Mouse (Mus musculus): ENCODE measurements around the gene Lpar6. TPM values are rescaled to one million over a fixed set of nuclear protein-coding genes. Genes with fewer than 3 reads are reported as not detected.
A peak's percentile ranks its signal among the peaks of the same experiment; 100 is the strongest.

The Lpar6 gene
- polyA plus RNA-seq (2012; rRNA removed), result 1.8 and 2.3 TPM in 2 replicates
- polyA plus RNA-seq (2014; fragmentation: Nextera tagmentation; extraction: Ambion mirVana), result 3.2 and 4.1 TPM in 2 replicates

- no peak for TF ChIP-seq EP300 (IDR thresholded peaks at IDR 0.05; ENCODE audit: low read depth)
- no peaks in the 10 kb centered on the region for H3K36me3 ChIP-seq (replicated peaks; ENCODE audit: control insufficient read depth, insufficient read depth, low read depth)
- H3K4me2 ChIP-seq (ENCODE audit: low read depth), result peak within 1 kb of the TSS; percentile 66
- WGBS (ENCODE audit: insufficient replicate concordance), result 3% methylated on average over 19 of the region's 19 CpGs
- ATAC-seq (ENCODE audit: insufficient read depth) (peak; percentile 30; the same call in 1 of the 2 replicates), DNase-seq (ENCODE audit: low read depth in 3 of 3, low spot score in 3 of 3) (no peak)
- peak within 1 kb of the TSS; percentile 36 for H3K27ac ChIP-seq
- H3K27me3 ChIP-seq (ENCODE audit: control insufficient read depth, insufficient read depth, low read length), result no peaks in the 10 kb centered on the region
- H3K4me1 ChIP-seq (replicated peaks; ENCODE audit: control insufficient read depth in 2 of 2, insufficient read depth in 2 of 2, low read length in 1 of 2), result peaks cover 11 to 16% of the 10 kb centered on the region in 2 experiments
- H3K4me3 ChIP-seq (ENCODE audit: insufficient read depth in 1 of 2, low read depth in 2 of 2, low read length in 2 of 2), result peak within 1 kb of the TSS; percentile 57 to 93
- peak within 1 kb of the TSS; percentile 54 for H3K9ac ChIP-seq (replicated peaks)
- H3K9me3 ChIP-seq (ENCODE audit: control insufficient read depth, low read length), result no peaks in the 10 kb centered on the region
Observed at GRCm38 (mm10) chr14:73237848-73238321, at the start of gene Lpar6. Gene Lpar6 (plus strand): TSS chr14:73237895.

DNA sequence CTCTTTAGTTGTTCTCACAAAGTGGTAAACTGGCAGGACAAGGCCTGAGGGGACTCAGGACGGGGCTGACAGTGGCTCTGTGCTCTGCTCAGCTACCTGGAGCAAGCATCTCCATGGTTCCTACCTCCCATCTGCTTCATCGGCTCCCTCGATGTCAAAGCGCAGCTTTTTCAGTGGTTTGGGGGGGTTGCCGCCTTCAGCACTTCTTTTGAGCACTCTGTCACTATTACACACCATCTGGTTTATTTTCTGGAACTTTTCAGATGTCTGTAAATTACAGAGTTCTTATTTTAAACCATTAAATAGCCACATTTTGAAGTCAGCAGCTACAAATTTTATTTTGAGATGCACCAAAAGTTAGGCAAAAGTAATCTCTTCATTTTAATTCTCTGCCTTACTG lies 38.6 kb upstream of the Lpar6 start:
- no peak overlapping the region for H3K9ac ChIP-seq (replicated peaks)
- H3K4me1 ChIP-seq (replicated peaks; ENCODE audit: control insufficient read depth in 2 of 2, insufficient read depth in 2 of 2, low read length in 1 of 2), result no peaks in the 10 kb centered on the region
- H3K4me2 ChIP-seq (ENCODE audit: low read depth), result no peak overlapping the region
- H3K36me3 ChIP-seq (replicated peaks; ENCODE audit: control insufficient read depth, insufficient read depth, low read depth), result peaks cover 34% of the 10 kb centered on the region
- no peak overlapping the region for H3K27ac ChIP-seq
- H3K4me3 ChIP-seq (ENCODE audit: insufficient read depth in 1 of 2, low read depth in 2 of 2, low read length in 2 of 2), result no peak overlapping the region
- no peak for ATAC-seq (ENCODE audit: insufficient read depth)
- no peaks in the 10 kb centered on the region for H3K27me3 ChIP-seq (ENCODE audit: control insufficient read depth, insufficient read depth, low read length)
- DNase-seq (ENCODE audit: low read depth in 3 of 3, low spot score in 3 of 3), result no peak
- H3K9me3 ChIP-seq (ENCODE audit: control insufficient read depth, low read length), result no peaks in the 10 kb centered on the region
- TF ChIP-seq CTCF (IDR thresholded peaks at IDR 0.05; ENCODE audit: low read depth) (no peak), EP300 (IDR thresholded peaks at IDR 0.05; ENCODE audit: low read depth) (no peak)
- WGBS (ENCODE audit: insufficient replicate concordance), result 86% methylated on average over 5 of the region's 5 CpGs

DNA sequence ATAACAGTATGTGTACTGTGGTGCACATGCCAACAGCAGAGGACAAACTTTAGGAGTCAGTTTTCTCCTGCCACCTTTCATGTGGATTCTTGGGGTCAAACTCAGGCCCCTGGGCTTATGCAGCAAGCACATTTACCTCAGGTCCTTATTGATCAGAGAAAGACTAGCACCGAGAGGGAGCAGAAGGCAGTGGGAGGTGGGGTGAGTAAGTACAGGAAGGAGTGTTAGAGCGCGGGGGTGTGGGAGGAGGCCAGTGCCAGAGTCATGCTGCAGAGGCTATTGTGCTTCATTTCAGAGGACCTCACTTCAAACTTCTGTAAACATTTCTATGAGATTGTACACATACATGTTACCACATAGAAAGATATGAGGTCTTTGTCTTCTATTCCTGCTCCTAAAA lies 36.2 kb upstream of the Lpar6 start:
- Histone ChIP-seq H3K4me3 (ENCODE audit: insufficient read depth in 1 of 2, low read depth in 2 of 2, low read length in 2 of 2) (no peak overlapping the region), H3K4me2 (ENCODE audit: low read depth) (no peak overlapping the region), H3K9me3 (ENCODE audit: control insufficient read depth, low read length) (no peaks in the 10 kb centered on the region), H3K27me3 (ENCODE audit: control insufficient read depth, insufficient read depth, low read length) (no peaks in the 10 kb centered on the region), H3K9ac (replicated peaks) (no peak overlapping the region), H3K36me3 (replicated peaks; ENCODE audit: control insufficient read depth, insufficient read depth, low read depth) (peaks cover 42% of the 10 kb centered on the region), H3K27ac (no peak overlapping the region), H3K4me1 (replicated peaks; ENCODE audit: control insufficient read depth in 2 of 2, insufficient read depth in 2 of 2, low read length in 1 of 2) (no peaks in the 10 kb centered on the region)
- no peak for TF ChIP-seq EP300 (IDR thresholded peaks at IDR 0.05; ENCODE audit: low read depth)
- TF ChIP-seq CTCF (IDR thresholded peaks at IDR 0.05; ENCODE audit: low read depth), result no peak
- DNase-seq (ENCODE audit: low read depth in 3 of 3, low spot score in 3 of 3) (no peak), ATAC-seq (ENCODE audit: insufficient read depth) (no peak)
- WGBS (ENCODE audit: insufficient replicate concordance), result 38% methylated on average over 3 of the region's 3 CpGs

DNA sequence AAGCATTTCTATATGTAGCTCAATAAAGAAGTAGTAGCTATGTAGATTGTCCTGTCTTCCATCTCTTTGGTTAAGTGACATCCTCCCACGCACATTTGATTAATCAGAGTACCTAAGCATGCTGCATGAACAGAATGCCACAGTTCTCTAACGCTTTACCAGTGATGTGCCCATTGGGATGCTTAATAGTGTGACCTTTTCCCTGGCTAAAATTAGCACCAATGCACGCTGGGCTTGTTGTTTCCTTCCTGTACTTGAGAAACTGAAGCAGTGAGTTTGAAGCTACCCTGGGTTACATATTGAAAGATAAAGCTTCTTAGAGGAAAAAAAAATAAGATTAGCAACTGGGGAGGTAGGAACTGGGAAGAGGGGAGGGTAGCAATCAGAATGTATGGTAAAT lies 33.7 kb upstream of the Lpar6 start:
- H3K27me3 ChIP-seq (ENCODE audit: control insufficient read depth, insufficient read depth, low read length), result no peaks in the 10 kb centered on the region
- H3K4me3 ChIP-seq (ENCODE audit: insufficient read depth in 1 of 2, low read depth in 2 of 2, low read length in 2 of 2), result no peak overlapping the region
- H3K4me2 ChIP-seq (ENCODE audit: low read depth), result no peak overlapping the region
- H3K4me1 ChIP-seq (replicated peaks; ENCODE audit: control insufficient read depth in 2 of 2, insufficient read depth in 2 of 2, low read length in 1 of 2), result no peaks in the 10 kb centered on the region
- peaks cover 19% of the 10 kb centered on the region; the same call in 1 of the 2 replicates for H3K36me3 ChIP-seq (replicated peaks; ENCODE audit: control insufficient read depth, insufficient read depth, low read depth)
- ATAC-seq (ENCODE audit: insufficient read depth) (no peak), DNase-seq (ENCODE audit: low read depth in 3 of 3, low spot score in 3 of 3) (no peak)
- H3K27ac ChIP-seq, result no peak overlapping the region
- no peak overlapping the region for H3K9ac ChIP-seq (replicated peaks)
- no peaks in the 10 kb centered on the region for H3K9me3 ChIP-seq (ENCODE audit: control insufficient read depth, low read length)
- no peak for TF ChIP-seq CTCF (IDR thresholded peaks at IDR 0.05; ENCODE audit: low read depth)
- TF ChIP-seq EP300 (IDR thresholded peaks at IDR 0.05; ENCODE audit: low read depth), result no peak
- WGBS (ENCODE audit: insufficient replicate concordance), result 56% methylated on average over 3 of the region's 3 CpGs

DNA sequence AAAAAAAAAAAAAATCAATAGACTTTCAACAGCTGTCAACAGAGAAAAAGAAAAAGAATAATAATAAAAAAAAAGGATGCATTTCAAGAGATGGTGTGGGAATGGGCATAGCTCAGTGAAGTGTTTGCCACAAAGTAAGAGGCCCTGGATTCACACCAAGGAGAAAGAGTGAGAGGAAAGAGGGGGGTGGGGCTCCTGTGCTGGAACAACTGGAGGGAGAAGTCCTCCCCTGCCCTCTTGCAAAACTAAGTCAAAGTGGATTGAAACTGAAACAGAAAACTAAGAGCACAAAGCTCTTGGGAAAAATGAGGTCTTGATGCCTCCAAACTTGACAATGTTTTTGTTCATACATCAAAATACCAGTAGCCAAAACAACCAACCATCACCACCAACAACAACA lies 28.4 kb upstream of the Lpar6 start:
- no peak for ATAC-seq (ENCODE audit: insufficient read depth)
- H3K36me3 ChIP-seq (replicated peaks; ENCODE audit: control insufficient read depth, insufficient read depth, low read depth), result peaks cover 26% of the 10 kb centered on the region
- H3K4me3 ChIP-seq (ENCODE audit: insufficient read depth in 1 of 2, low read depth in 2 of 2, low read length in 2 of 2), result no peak overlapping the region
- no peak overlapping the region for H3K27ac ChIP-seq
- H3K9ac ChIP-seq (replicated peaks), result no peak overlapping the region
- no peak for DNase-seq (ENCODE audit: low read depth in 3 of 3, low spot score in 3 of 3)
- no peak overlapping the region; the same call in 1 of the 2 replicates for H3K4me2 ChIP-seq (ENCODE audit: low read depth)
- no peak for TF ChIP-seq EP300 (IDR thresholded peaks at IDR 0.05; ENCODE audit: low read depth)
- no peak for TF ChIP-seq CTCF (IDR thresholded peaks at IDR 0.05; ENCODE audit: low read depth)
- H3K27me3 ChIP-seq (ENCODE audit: control insufficient read depth, insufficient read depth, low read length), result no peaks in the 10 kb centered on the region
- 0 out of 4 replicates have a peak, but pooled peaks cover 0 to 2% of the 10 kb centered on the region in 2 experiments for H3K4me1 ChIP-seq (replicated peaks; ENCODE audit: control insufficient read depth in 2 of 2, insufficient read depth in 2 of 2, low read length in 1 of 2)
- no peaks in the 10 kb centered on the region for H3K9me3 ChIP-seq (ENCODE audit: control insufficient read depth, low read length)

Measured in liver, embryonic 14.5 days (tissue).